Comparison of ENCODE assay signal across 23 mouse cellular contexts in the genomic region with DNA sequence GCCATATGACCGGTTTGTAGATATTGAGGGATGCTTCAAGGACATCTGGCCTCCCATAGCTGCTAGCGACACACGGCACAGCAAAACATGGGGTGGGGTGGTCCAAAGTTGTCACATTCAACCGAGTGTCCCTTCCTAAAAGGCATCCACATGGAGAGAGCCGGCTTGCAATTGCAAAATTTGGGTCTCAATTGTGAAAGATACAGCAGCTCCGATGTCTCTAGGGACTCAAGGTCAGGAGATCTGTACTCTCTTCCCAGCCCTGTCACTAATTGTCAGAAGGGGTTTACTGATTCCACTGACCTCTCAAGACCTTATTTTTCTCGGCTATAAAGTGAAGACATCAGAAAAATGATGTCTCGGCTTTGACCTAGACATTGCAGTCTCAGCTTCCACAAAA.
"Had no signal": no experiment of that assay in that cellular context is flagged by ENCODE, and none has a peak within 500 bp of the region (broad histone marks: within the 10 kb centered on the region; RNA-seq: fewer than 3 reads in every experiment).

No protein-coding gene starts in this region.

- H3K27me3 ChIP-seq: intestine, embryonic 15.5 days had no signal

- H3K4me3 ChIP-seq: gastrocnemius, adult 2 months; heart, adult 2 months; heart, embryonic 10.5 days; heart, embryonic 12.5 days; hindbrain, embryonic 10.5 days; hindbrain, embryonic 12.5 days; intestine, embryonic 15.5 days; layer of hippocampus, adult 2 months; left cerebral cortex, adult 2 months; limb, embryonic 10.5 days; limb, embryonic 12.5 days; liver, embryonic 13.5 days had no signal

- H3K9ac ChIP-seq: heart, embryonic 12.5 days; hindbrain, embryonic 12.5 days; hindbrain, embryonic 14.5 days; intestine, embryonic 15.5 days; limb, embryonic 12.5 days; liver, embryonic 13.5 days had no signal

- H3K36me3 ChIP-seq: heart, embryonic 10.5 days; heart, embryonic 12.5 days; hindbrain, embryonic 10.5 days; hindbrain, embryonic 12.5 days; intestine, embryonic 15.5 days; limb, embryonic 10.5 days; limb, embryonic 12.5 days; liver, embryonic 13.5 days had no signal

- ATAC-seq: forebrain, embryonic 16.5 days; hindbrain, embryonic 16.5 days; inflammation-experienced regulatory T-cells, adult 6 months; intestine, embryonic 15.5 days; intestine, postnatal 0 days had no signal

- DNase-seq: gastrocnemius, adult 2 months; gastrocnemius, postnatal 10 days; gastrocnemius, postnatal 25 days; heart, adult 2 months; heart, postnatal 10 days; heart, postnatal 4 days; liver; liver, embryonic 13.5 days had no signal

- H3K27ac ChIP-seq: gastrocnemius, adult 2 months; heart, adult 2 months; heart, embryonic 10.5 days; hindbrain, embryonic 10.5 days; hindbrain, embryonic 12.5 days; hindbrain, embryonic 14.5 days; intestine, embryonic 15.5 days; layer of hippocampus, adult 2 months; left cerebral cortex, adult 2 months; limb, embryonic 10.5 days; limb, embryonic 12.5 days; liver, embryonic 13.5 days had no signal

- H3K9me3 ChIP-seq: heart, embryonic 10.5 days; heart, embryonic 12.5 days; hindbrain, embryonic 10.5 days; hindbrain, embryonic 12.5 days; intestine, embryonic 15.5 days; limb, embryonic 10.5 days; limb, embryonic 12.5 days; liver, embryonic 13.5 days had no signal

- H3K4me2 ChIP-seq: heart, embryonic 12.5 days; hindbrain, embryonic 12.5 days; hindbrain, embryonic 14.5 days; intestine, embryonic 15.5 days; limb, embryonic 12.5 days; liver, embryonic 11.5 days; liver, embryonic 13.5 days had no signal

- H3K4me1 ChIP-seq: heart, embryonic 10.5 days; heart, embryonic 12.5 days; hindbrain, embryonic 12.5 days; intestine, embryonic 15.5 days; liver, embryonic 13.5 days had no signal
